Mouse (Mus musculus) Patski (cell line): ENCODE data around the gene Traf6. TPM values are rescaled to one million over a fixed set of nuclear protein-coding genes. Genes with fewer than 3 reads are reported as not detected.
A peak's percentile ranks its signal among the peaks of the same experiment; 100 is the strongest.
"Not testable (repeated sequence)": the region's sequence is repeated elsewhere in the genome, so short reads cannot be mapped to it uniquely, and the experiment has no call there.

Experiments used
- ATAC-seq: fragments of 100-300 bp; one replicate; pipeline ENCODE4 v1.8.0; 2021
- CTCF ChIA-PET: fragments of 350-600 bp; sonication (Branson Sonifier 250); formaldehyde crosslinking; loops from one replicate; lab custom pipeline; 2022; ENCODE audit warnings: inconsistent platforms; lab: Charles Lee
- POLR2A ChIA-PET: fragments of 350-600 bp; sonication (Branson Sonifier 250); formaldehyde crosslinking; loops from one replicate; lab custom pipeline; 2022; ENCODE audit warnings: antibody characterized with exemption, inconsistent platforms; lab: Charles Lee
- DNase-seq: peaks from one replicate; pipeline ENCODE4 v3.0.0-alpha.2; 2011; ENCODE audit warnings: low read depth, low spot score
- H3K27me3 ChIP-seq: fragments of 371-371 bp; one replicate; pipeline ENCODE4 v1.5.1; 2021
- CTCF ChIP-seq: fragments of 100-300 bp; IDR thresholded peaks from one replicate; pipeline ENCODE4 v1.5.1; 2021
- in situ Hi-C: fragments of 300-500 bp; cut with MboI; formaldehyde crosslinking; loops from 3 replicates; pipeline ENCODE4 v1.11.1; 2018; ENCODE audit warnings: low pct_unique_long_range_greater_than_20kb, mixed read lengths
- polyA plus RNA-seq: library from polyadenylated mRNA; unstranded; gene quantifications from one replicate; pipeline ENCODE4 v1.2.3, GENCODE M21; 2021

Gene Traf6
- polyA plus RNA-seq, 1 experiment from 2014 or later, result 13.8 TPM

DNA sequence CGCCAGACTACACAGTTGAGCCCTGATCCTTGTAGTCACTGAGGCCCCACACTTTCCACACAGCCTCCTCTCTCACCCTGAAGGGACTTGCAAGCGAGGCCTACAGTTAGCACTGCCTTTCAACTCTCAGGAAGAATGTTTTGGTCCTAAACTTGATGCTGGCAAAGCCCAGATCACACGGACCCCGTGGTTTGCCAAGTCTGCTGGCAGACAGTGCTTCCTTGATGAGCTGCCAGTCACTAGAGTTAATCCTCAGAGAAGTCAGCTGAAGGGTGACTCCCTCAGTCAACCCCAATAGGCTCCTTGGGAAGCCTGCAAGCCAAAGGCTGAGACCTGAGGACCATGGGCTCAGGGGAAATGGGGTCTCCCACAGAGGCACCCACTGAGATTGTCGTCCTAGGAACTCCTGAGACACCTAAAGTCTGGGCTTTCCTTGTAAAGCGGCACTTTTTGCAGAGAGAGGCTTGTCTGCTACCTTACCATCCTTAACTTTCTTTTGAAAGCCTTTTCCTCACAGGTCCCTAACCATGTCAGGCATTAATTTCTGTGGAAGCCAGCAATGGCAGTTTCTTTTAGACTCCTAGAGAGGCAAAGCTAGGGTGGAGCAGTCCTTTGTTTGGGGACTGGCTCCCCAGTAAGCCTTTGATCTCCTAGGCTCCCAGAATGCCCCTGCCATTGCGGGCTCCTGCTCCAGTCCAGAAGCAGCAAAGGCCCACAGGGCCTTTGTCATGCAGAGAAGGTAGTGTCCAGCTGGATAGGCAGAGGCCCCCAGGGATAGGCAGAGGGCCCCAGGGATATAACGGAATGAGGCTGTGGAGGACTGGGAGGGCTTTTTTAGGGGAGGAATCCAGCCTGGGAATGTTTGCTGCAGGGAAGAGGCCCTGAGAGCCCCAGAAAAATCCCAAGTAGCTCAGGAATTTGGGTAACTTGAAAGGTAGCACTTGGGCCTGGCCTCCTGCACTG, 44.4 kb downstream of the Traf6 start:
- peak; percentile 84 for ATAC-seq
- H3K27me3 ChIP-seq, result no peaks in the 10 kb centered on the region
- in situ Hi-C loops, result loop anchor here (25.0 kb wide), 1 partner anchor 365 kb away; no protein-coding TSS in a partner anchor
- no peak for TF ChIP-seq CTCF
- no peak for DNase-seq
- POLR2A ChIA-PET, result interaction anchor here (0.7 kb wide), 1 partner anchor 73 kb away, joined by 3 read pairs; no protein-coding TSS in a partner anchor
- CTCF ChIA-PET, result interaction anchor here (0.8 to 4.0 kb wide), 4 partner anchors 15 to 163 kb away, joined by 3 to 19 read pairs (median 4); partner anchors contain the start of gene Commd9

DNA sequence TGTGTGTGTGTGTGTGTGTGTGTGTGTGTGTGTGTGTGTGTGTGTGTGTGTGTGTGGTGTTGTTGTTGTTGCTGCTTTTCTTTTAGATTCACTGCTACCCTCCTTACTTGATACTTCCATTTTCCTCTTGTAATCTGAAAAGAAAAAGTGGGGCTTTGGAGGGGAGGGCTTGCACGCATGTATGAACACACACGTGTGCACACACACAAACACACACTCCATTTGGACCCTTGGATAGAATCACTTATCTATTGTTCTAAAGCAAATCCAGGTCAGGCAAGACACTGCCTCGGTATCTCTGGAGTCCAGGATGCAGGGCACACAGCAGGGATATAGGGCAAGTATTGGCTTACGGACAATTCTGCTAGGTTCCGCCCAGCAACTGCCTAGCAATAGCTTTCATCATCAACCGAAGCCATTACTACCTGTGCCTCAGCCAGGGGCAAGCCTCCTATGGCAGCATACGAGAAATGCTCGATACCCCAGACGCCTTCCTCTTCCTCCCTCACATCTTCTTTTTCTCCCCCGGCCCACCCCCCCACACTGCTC, 45.2 kb downstream of the Traf6 start:
- no peak for ATAC-seq
- H3K27me3 ChIP-seq, result no peaks in the 10 kb centered on the region
- in situ Hi-C loops, result loop anchor here (25.0 kb wide), 1 partner anchor 364 kb away; no protein-coding TSS in a partner anchor
- DNase-seq, result no peak
- no peak for TF ChIP-seq CTCF
- ChIA-PET CTCF (interaction anchor here (0.8 to 4.0 kb wide), 2 partner anchors 16 to 30 kb away, joined by 4 to 19 read pairs; no protein-coding TSS in a partner anchor), POLR2A (no interaction called here)

DNA sequence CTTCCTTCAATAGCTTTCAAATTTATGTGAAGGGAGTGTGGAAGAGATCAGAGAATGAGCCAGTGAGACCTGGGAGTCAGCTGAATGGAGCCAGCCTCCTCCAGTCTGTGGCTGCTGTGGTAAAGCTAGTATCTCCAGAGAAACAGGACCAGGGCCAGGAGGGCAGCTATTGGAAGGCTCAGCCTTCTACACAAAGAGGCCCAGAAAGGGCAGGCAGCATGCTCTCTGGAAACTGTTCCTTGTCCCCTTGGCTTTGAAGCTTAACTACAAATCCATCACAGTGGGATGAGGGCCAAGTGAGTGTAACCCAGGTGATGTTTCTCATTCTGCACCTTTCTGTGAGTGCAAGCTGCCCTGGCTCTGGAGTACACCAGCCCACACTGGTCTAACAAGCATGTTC, 49.6 kb downstream of the Traf6 start:
- no peak for DNase-seq
- H3K27me3 ChIP-seq, result no peaks in the 10 kb centered on the region
- POLR2A ChIA-PET, result no interaction called here
- TF ChIP-seq CTCF, result no peak
- in situ Hi-C loops, result no loop called here
- CTCF ChIA-PET, result interaction anchor here (1.0 to 1.1 kb wide), 2 partner anchors 12 to 69 kb away, joined by 3 read pairs; no protein-coding TSS in a partner anchor
- no peak for ATAC-seq

DNA sequence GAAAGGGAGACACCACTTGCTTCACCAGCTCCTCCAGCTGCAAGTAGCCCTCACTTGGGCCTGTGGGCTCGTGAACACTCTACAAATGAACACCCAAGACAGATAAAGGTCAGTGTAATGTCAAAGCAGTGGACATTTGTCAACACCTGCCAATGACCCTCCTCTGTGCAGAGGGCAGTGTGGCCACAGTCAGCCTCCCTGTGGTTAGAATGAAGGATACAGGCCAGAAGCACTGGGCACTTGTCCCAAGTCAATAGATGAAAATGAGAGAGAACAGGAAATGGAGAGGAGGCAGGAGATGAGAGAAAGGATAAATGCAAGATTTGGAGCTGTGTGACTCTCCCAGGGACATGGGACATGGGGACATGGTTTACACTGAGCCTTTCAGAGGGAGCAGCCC, 51.2 kb downstream of the Traf6 start:
- DNase-seq (no peak), ATAC-seq (no peak)
- CTCF ChIA-PET, result interaction anchor here (1.0 kb wide), 1 partner anchor 66 kb away, joined by 3 read pairs; no protein-coding TSS in a partner anchor
- no peaks in the 10 kb centered on the region for H3K27me3 ChIP-seq
- no peak for TF ChIP-seq CTCF
- in situ Hi-C loops, result no loop called here
- POLR2A ChIA-PET, result no interaction called here

DNA sequence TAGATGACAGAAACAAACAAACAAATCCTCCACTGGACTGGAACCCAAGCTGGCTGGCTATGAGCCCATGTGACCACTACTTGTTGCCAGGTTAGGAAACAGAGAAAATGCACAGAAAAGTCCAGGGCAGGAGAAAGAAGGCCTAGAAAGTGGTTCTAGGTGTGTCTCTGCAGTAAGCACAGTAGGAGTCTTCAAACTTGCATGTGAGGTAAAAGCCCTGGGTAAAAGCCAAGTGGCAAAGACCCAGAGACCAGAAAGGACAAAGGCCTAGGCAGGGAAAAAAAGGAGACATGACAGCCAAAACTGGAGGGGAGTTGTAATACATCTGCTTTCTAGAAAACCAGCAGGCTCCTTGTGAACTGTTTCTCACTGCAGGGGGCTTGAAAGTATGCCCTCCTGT, 52.7 kb downstream of the Traf6 start:
- no peak for TF ChIP-seq CTCF
- H3K27me3 ChIP-seq, result no peaks in the 10 kb centered on the region
- POLR2A ChIA-PET, result no interaction called here
- CTCF ChIA-PET, result interaction anchor here (1.2 kb wide), 1 partner anchor 143 kb away, joined by 3 read pairs; no protein-coding TSS in a partner anchor
- in situ Hi-C loops, result no loop called here
- ATAC-seq (no peak), DNase-seq (no peak)

DNA sequence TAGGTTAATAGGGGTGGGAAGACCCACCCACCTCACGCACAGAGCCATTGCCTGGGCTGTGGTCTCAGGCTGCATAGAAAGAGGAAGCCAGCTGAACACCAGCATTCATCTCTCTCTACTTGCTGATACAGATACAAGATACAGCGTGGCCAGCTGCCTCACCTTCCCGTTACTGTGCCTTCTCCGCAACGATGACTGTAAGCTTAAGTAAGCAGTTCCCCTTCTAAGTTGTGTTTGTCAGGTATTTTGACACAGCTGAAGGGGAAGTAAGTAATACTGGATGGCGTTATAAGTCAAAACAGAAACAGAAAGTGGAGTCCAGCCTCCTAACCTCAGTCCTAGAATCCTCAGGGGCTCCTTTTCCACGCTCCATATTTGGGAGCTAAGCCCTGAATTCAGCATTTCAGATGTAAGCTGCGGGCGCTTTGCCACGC, 54.6 kb downstream of the Traf6 start:
- no peak for TF ChIP-seq CTCF
- in situ Hi-C loops, result no loop called here
- ChIA-PET CTCF (interaction anchor here (1.3 kb wide), 1 partner anchor 11 kb away, joined by 3 read pairs; no protein-coding TSS in a partner anchor), POLR2A (no interaction called here)
- DNase-seq (no peak), ATAC-seq (no peak)
- no peaks in the 10 kb centered on the region for H3K27me3 ChIP-seq

DNA sequence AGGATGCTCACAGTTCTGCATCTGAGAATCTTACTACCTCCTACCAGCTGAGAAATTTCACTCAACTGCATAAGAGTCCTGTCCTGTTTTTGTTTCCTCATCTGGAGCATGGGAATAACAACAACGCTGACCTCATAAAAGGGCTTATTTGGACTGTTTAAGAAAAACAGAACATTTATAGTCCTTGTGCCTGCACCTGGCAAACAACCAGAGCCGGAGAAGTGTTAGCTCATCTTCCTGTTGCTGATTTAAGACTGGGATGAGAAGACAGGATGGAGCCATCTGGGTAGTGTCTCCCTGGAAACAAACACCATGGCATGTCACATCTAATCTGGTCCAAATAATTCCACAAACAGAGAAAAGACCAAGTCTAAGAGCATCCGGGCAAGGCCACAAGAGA, 55.3 kb downstream of the Traf6 start:
- in situ Hi-C loops, result no loop called here
- POLR2A ChIA-PET, result interaction anchor here (0.6 kb wide), 1 partner anchor 22 kb away, joined by 7 read pairs; no protein-coding TSS in a partner anchor
- ATAC-seq (no peak), DNase-seq (no peak)
- no peaks in the 10 kb centered on the region for H3K27me3 ChIP-seq
- CTCF ChIA-PET, result interaction anchor here (1.3 kb wide), 1 partner anchor 11 kb away, joined by 3 read pairs; no protein-coding TSS in a partner anchor
- no peak for TF ChIP-seq CTCF

DNA sequence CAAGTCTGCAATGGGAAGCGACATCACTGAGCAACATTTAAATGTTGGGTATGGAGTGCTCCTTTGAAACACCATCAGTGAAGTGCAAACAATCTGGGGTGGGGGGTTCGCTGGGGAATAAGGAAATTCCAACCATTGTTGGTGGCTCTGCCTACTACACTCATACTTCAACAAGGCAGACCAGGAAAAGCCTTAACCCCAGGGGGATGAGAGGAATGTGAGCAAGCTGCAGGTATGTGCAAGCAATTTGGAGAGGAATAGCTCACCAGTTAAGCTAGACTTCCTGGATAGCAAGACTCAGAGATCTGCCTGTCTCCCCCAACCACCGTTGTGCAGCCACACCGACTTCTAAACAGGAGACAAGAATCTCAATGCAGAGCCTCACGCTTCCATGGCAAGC, 61.7 kb downstream of the Traf6 start:
- ATAC-seq, result peak; percentile 76
- no peak for DNase-seq
- in situ Hi-C loops, result no loop called here
- no peaks in the 10 kb centered on the region for H3K27me3 ChIP-seq
- POLR2A ChIA-PET, result no interaction called here
- no peak for TF ChIP-seq CTCF
- CTCF ChIA-PET, result no interaction called here

DNA sequence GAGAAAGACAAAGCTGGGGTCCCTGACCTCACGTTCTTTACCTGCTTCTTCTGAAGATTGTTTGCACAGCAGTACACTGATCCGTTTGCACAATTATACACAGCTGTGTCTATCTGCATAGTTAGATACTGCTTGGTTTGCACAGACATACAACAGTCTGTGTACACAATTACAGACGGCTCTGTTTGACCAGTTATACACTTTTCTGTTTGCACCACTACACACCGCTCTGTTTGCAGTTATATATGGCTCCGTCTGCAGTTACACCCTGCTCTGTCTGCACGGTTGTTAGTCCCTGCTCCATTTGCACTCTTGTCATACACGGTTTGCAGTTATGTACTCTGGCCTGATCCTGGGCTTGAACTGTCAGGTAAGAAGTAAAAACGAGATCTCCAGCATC, 63.4 kb downstream of the Traf6 start:
- DNase-seq, result no peak
- H3K27me3 ChIP-seq, result no peaks in the 10 kb centered on the region
- in situ Hi-C loops, result no loop called here
- TF ChIP-seq CTCF, result no peak
- ChIA-PET CTCF (no interaction called here), POLR2A (no interaction called here)
- ATAC-seq, result no peak

DNA sequence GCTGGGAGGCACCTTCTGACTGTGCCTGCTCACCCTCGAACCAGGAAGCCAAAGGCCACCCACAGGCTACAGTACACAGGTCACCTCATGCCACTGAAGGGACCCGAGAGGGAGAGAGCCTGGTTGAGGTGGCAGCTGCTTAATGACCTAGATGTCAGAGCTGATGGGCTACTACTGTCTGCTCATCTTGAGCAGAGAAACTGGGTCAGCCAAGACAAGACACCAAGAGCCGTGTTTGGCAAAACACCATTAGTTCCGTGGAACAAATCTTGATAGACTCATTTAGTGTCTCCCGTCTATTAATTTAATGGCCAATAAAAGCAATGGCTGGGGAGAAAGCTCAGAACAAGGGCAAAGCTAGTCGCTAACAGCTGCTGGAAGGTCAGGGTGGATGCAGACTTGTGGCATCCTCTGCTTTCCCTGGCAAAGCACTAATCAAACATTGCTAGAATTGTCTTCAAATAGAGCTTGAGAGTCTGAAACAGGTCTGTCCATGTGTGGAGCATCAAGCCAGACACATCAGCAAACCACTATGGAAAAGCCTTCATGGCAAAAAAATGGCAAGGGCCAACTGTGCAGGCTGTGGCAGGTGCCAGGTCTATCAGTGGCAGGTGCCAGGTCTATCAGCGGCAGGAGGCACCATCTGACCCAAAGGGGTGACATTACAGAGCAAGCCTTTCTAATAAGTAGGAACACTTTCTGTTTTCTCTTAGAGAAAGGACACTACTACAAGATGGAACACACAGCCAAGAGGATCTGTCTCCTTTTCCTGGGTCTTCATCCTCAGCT, 64.0 kb downstream of the Traf6 start:
- DNase-seq (no peak), ATAC-seq (no peak)
- in situ Hi-C loops, result no loop called here
- TF ChIP-seq CTCF, result no peak
- CTCF ChIA-PET, result interaction anchor here (0.8 kb wide), 1 partner anchor 8 kb away, joined by 3 read pairs; no protein-coding TSS in a partner anchor
- no peaks in the 10 kb centered on the region for H3K27me3 ChIP-seq
- POLR2A ChIA-PET, result no interaction called here

DNA sequence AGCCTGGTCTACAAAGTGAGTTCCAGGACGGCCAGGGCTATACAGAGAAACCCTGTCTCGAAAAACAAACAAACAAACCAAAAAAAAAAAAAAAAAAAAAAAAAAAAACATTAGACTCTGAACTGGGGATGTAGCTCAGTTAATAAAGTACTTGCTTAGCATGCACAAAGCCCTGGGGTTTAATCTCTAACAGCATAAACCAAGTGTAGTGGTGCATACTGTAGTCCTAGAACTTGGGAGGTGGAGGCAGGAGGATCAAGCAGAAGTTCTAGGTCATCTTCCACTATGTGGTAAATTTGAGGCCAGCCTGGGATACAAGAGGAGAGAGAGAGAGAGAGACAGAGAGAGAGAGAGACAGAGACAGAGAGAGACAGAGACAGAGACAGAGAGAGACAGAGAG, 67.4 kb downstream of the Traf6 start:
- CTCF ChIA-PET, result interaction anchor here (1.0 kb wide), 1 partner anchor 122 kb away, joined by 3 read pairs; no protein-coding TSS in a partner anchor
- POLR2A ChIA-PET, in situ Hi-C loops: not testable (repeated sequence)

More for the DNA sequence above, 67.4 kb downstream of the Traf6 start:
- not testable (repeated sequence) for H3K27me3 ChIP-seq, ATAC-seq, DNase-seq
